Mouse (Mus musculus) gastrocnemius, postnatal 25 days (tissue): Measurements from ENCODE around the gene Fam214a. TPM values are rescaled to one million over a fixed set of nuclear protein-coding genes. Genes with fewer than 3 reads are reported as not detected.

Source experiments
- DNase-seq: peaks from one replicate; pipeline ENCODE4 v3.0.0; 2022
- total RNA-seq, 2 experiments: library from RNA; stranded (reverse); gene quantifications; 1 replicate in 1 of 2; 2 replicates in 1 of 2; pipeline ENCODE4 v1.2.3; 2021

The Fam214a gene
- total RNA-seq, 2 experiments from 2014 or later: 17.1 to 25.6 TPM

- DNase-seq: no peak
These were observed 79.7 kb downstream of the Fam214a start for GRCm38 (mm10) chr9:75032408-75032807.

- DNase-seq: no peak
These were observed 80.5 kb downstream of the Fam214a start for GRCm38 (mm10) chr9:75033141-75033540.

- no peak for DNase-seq
These were observed 82.0 kb downstream of the Fam214a start for GRCm38 (mm10) chr9:75034691-75035090.

GRCm38 (mm10) chr9:75035944-75036343 lies 83.3 kb downstream of the Fam214a start:
- DNase-seq: no peak

- DNase-seq: peak; percentile 83
These were observed 85.0 kb downstream of the Fam214a start, which contains the start of gene Arpp19 for GRCm38 (mm10) chr9:75037451-75038356. Arpp19 (plus strand) TSS chr9:75037614.

GRCm38 (mm10) chr9:75038357-75038688 lies 85.6 kb downstream of the Fam214a start:
- DNase-seq: no peak

GRCm38 (mm10) chr9:75040566-75040965 lies 87.9 kb downstream of the Fam214a start:
- no peak for DNase-seq

GRCm38 (mm10) chr9:75041840-75042525 lies 89.3 kb downstream of the Fam214a start:
- no peak for DNase-seq

GRCm38 (mm10) chr9:75043191-75043590 lies 90.5 kb downstream of the Fam214a start:
- DNase-seq: no peak

GRCm38 (mm10) chr9:75047079-75047478 lies 94.4 kb downstream of the Fam214a start:
- DNase-seq: no peak

- no peak for DNase-seq
These were observed 96.4 kb downstream of the Fam214a start for GRCm38 (mm10) chr9:75049100-75049499.

- peak; percentile 19 for DNase-seq
These were observed 97.3 kb downstream of the Fam214a start for GRCm38 (mm10) chr9:75050003-75050402.

GRCm38 (mm10) chr9:75051841-75052240 lies 99.2 kb downstream of the Fam214a start:
- no peak for DNase-seq

GRCm38 (mm10) chr9:75055046-75055445 lies 102.4 kb downstream of the Fam214a start:
- DNase-seq: no peak

- no peak for DNase-seq
These were observed 112.1 kb downstream of the Fam214a start for GRCm38 (mm10) chr9:75064678-75065331.

GRCm38 (mm10) chr9:75070457-75071028 lies 117.9 kb downstream of the Fam214a start, which contains the start of gene Myo5a:
Myo5a (plus strand) TSS chr9:75071015.
- DNase-seq: no peak

- peak; percentile 84 for DNase-seq
These were observed 118.5 kb downstream of the Fam214a start for GRCm38 (mm10) chr9:75071029-75071705.

- no peak for DNase-seq
These were observed 119.1 kb downstream of the Fam214a start for GRCm38 (mm10) chr9:75071706-75072192.

GRCm38 (mm10) chr9:75072361-75072760 lies 119.7 kb downstream of the Fam214a start:
- DNase-seq: no peak

GRCm38 (mm10) chr9:75077191-75077590 lies 124.5 kb downstream of the Fam214a start:
- DNase-seq: no peak
